Mouse (Mus musculus): Measurements from ENCODE around the gene Samd5. TPM values are rescaled to one million over a fixed set of nuclear protein-coding genes. Genes with fewer than 3 reads are reported as not detected.

Samd5 gene
- polyA plus RNA-seq, 1 experiment from 2014 or later = 2.8 TPM

DNA sequence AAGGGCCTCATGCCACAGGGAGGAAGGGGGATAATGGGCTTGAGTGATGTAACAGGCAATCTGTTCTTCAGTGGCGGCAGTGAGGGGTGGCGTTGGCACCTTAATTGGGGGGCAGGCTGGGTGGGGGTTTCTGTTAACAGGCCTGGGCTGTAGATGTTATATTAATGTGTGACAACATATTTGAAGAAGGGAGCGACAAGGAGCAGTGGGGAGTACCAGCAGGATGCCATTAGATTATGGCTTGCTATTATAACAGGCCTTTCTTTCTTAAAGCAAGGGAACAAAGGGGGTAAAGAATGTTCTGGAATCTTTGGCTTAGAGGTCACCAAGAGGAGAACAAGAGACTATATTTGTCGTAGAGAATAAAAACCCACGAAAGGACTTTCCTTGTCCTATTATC, 4.9 kb upstream of the Samd5 start:
- peaks cover 8% of the 10 kb centered on the region; the same call in 1 of the 2 replicates for H3K27me3 ChIP-seq (replicated peaks)
- H3K4me3 ChIP-seq = no peak overlapping the region
- H3K4me1 ChIP-seq = peaks cover 15% of the 10 kb centered on the region
- ATAC-seq (ENCODE audit: extremely low read depth, insufficient number of reproducible peaks, low FRiP score, low TSS enrichment) = no peak
- 59% methylated on average over 5 of the region's 5 CpGs for WGBS
- H3K27ac ChIP-seq (replicated peaks) = no peak overlapping the region
- H3K9ac ChIP-seq = no peak overlapping the region
- H3K36me3 ChIP-seq = no peaks in the 10 kb centered on the region
- no peak overlapping the region for H3K4me2 ChIP-seq
- no peaks in the 10 kb centered on the region for H3K9me3 ChIP-seq

DNA sequence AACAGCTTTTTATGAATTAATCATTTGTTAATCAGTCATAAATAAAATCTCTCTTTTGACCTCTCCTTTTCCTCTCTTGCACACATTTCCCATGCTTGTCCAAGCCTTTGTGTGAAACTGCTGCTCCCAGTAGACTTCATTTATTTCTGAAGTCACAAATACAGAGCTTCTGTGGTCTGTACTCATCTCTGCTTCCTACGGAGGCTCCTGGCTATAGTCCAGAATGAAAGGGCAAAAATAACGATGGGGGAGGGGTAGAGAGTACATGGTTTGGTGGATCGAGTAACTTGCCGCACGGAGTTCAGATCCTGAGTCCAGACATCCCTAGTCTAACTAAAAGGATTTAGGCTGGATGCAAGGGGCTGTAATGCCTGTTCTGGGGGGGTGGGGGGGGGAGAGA, 3.1 kb upstream of the Samd5 start:
- H3K4me2 ChIP-seq = no peak overlapping the region
- no peaks in the 10 kb centered on the region for H3K36me3 ChIP-seq
- H3K27ac ChIP-seq (replicated peaks) = no peak overlapping the region
- no peak for ATAC-seq (ENCODE audit: extremely low read depth, insufficient number of reproducible peaks, low FRiP score, low TSS enrichment)
- H3K9ac ChIP-seq = no peak overlapping the region
- H3K4me1 ChIP-seq = peaks cover 20% of the 10 kb centered on the region
- peaks cover 8% of the 10 kb centered on the region; the same call in 1 of the 2 replicates for H3K27me3 ChIP-seq (replicated peaks)
- no peak overlapping the region for H3K4me3 ChIP-seq
- H3K9me3 ChIP-seq = no peaks in the 10 kb centered on the region
- WGBS = 25% methylated on average over 5 of the region's 5 CpGs

DNA sequence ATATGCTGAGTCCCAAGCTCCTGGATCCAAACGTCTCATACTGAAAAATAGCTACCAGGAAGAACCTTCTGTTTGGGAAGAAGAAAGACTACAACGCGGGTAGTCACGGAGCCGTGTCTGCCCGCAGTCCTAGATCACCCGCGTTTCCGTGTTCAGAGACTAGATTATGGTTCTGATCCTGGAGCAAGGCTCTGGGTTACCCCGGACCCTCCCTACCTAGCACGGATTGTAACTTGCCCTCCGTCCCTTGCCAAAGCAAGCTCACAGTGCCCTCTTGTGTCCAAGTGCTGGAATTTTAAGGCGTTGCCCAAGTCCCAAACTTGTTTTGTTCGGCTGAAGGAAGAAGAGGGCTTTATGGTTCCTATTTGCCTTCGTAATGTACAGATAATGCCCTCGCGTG, 1.9 kb upstream of the Samd5 start:
- peaks cover 8% of the 10 kb centered on the region; the same call in 1 of the 2 replicates for H3K27me3 ChIP-seq (replicated peaks)
- peak overlapping the region; percentile 75 for H3K9ac ChIP-seq
- WGBS = 1% methylated on average over 17 of the region's 17 CpGs
- no peaks in the 10 kb centered on the region for H3K36me3 ChIP-seq
- peak overlapping the region; percentile 37 for H3K4me3 ChIP-seq
- no peaks in the 10 kb centered on the region for H3K9me3 ChIP-seq
- peaks cover 20% of the 10 kb centered on the region for H3K4me1 ChIP-seq
- no peak for ATAC-seq (ENCODE audit: extremely low read depth, insufficient number of reproducible peaks, low FRiP score, low TSS enrichment)
- no peak overlapping the region for H3K27ac ChIP-seq (replicated peaks)
- peak overlapping the region; percentile 92 for H3K4me2 ChIP-seq

DNA sequence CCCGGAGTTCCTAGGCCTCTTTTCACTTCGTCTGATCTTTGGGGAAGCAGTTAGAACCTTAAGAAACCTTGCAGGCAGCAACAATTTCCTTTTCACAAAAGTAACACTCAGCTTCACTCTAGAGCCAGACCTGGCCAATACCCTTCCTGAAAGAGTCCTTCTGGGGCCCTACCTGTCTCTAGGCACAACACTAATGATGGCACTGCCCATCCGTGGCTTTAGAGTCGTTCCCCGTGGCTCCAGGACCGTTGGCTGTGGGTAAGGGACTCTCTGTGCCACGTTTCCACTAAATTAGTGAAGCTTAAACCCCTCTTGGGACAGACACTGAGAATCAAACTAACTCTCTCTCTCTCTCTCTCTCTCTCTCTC, 1.4 kb upstream of the Samd5 start:
- no peak overlapping the region for H3K27ac ChIP-seq (replicated peaks)
- peaks cover 20% of the 10 kb centered on the region for H3K4me1 ChIP-seq
- peak overlapping the region; percentile 75; the same call in 1 of the 2 replicates for H3K9ac ChIP-seq
- H3K4me3 ChIP-seq = no peak overlapping the region
- ATAC-seq (ENCODE audit: extremely low read depth, insufficient number of reproducible peaks, low FRiP score, low TSS enrichment) = no peak
- H3K36me3 ChIP-seq = no peaks in the 10 kb centered on the region
- H3K4me2 ChIP-seq = peak overlapping the region; percentile 92
- 8% methylated on average over 7 of the region's 7 CpGs for WGBS
- H3K9me3 ChIP-seq = no peaks in the 10 kb centered on the region
- peaks cover 8% of the 10 kb centered on the region; the same call in 1 of the 2 replicates for H3K27me3 ChIP-seq (replicated peaks)

DNA sequence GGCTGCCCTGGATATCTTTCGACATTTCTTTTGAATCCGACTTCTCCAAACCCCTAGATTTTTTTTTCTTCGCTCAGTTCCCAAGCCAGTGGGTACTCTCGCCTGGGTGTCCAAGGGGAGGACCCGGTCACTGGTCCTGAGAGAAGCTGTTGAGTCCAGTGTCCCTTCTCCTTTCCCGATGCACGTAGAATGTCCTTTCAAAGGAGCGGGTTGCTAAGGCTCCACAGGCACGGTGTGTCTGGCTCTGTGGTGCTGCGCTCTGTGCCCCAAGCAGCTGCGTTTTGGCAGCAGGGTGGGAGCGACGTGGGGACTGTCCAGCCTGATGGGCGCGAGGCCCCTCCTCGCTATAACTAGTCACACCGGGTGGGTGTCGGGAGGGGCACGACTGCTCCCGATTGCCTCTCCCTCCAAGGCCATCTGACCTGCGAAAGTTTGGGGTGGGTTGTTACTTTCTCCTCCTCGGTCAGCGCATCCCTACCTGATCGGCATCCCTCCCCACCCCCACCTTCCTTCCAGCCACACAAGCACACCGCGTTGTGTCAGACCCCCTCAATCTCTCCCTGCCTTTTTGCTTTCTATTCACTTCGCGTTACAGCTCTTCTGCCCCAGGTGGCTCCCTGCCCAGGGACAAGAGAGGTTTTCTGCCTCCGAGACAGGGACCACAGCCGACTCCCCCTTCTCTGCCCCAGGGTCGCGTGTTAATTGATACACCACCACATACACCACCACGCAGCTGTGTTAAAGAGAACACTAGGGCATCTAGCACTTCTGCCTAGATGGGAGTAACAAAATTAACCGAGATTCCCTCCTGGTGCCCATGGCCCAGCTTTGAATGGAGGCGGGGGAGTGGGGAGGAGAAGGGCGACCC, 776 bp upstream of the Samd5 start:
- ATAC-seq (ENCODE audit: extremely low read depth, insufficient number of reproducible peaks, low FRiP score, low TSS enrichment) = no peak
- no peak overlapping the region for H3K27ac ChIP-seq (replicated peaks)

DNA sequence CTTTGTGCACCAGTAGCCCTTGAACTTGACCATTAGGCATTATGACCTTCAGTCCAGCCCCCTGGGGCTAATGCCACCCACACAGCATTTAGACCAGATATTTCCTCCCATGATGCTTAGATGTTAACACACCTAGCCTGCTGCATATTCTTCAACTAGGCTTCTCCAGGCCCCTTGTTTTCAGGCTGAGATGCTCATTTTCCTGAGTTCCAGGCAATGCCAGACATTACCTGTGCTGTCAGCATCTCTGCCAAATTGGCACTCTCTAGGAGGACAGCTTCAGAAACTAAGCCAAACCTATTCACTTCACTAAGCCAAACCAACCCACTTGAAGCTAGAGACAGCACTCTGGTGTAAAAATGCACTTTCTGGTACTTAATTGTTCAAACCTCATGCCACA, 1.7 kb downstream of the Samd5 start:
- no peak overlapping the region for H3K27ac ChIP-seq (replicated peaks)
- H3K27me3 ChIP-seq (replicated peaks) = peaks cover 8% of the 10 kb centered on the region; the same call in 1 of the 2 replicates
- H3K9me3 ChIP-seq = no peaks in the 10 kb centered on the region
- H3K4me1 ChIP-seq = peaks cover 20% of the 10 kb centered on the region
- H3K4me3 ChIP-seq = peak overlapping the region; percentile 69
- H3K9ac ChIP-seq = peak overlapping the region; percentile 78; the same call in 1 of the 2 replicates
- H3K36me3 ChIP-seq = no peaks in the 10 kb centered on the region
- no peak for ATAC-seq (ENCODE audit: extremely low read depth, insufficient number of reproducible peaks, low FRiP score, low TSS enrichment)
- H3K4me2 ChIP-seq = peak overlapping the region; percentile 92

More for the DNA sequence above, 776 bp upstream of the Samd5 start:
- no peaks in the 10 kb centered on the region for H3K36me3 ChIP-seq
- H3K4me2 ChIP-seq = peak overlapping the region; percentile 92
- H3K27me3 ChIP-seq (replicated peaks) = peaks cover 8% of the 10 kb centered on the region; the same call in 1 of the 2 replicates
- peak overlapping the region; percentile 78 for H3K9ac ChIP-seq
- 4% methylated on average over 36 of the region's 36 CpGs for WGBS
- no peaks in the 10 kb centered on the region for H3K9me3 ChIP-seq
- peaks cover 20% of the 10 kb centered on the region for H3K4me1 ChIP-seq
- peak overlapping the region; percentile 69 for H3K4me3 ChIP-seq

DNA sequence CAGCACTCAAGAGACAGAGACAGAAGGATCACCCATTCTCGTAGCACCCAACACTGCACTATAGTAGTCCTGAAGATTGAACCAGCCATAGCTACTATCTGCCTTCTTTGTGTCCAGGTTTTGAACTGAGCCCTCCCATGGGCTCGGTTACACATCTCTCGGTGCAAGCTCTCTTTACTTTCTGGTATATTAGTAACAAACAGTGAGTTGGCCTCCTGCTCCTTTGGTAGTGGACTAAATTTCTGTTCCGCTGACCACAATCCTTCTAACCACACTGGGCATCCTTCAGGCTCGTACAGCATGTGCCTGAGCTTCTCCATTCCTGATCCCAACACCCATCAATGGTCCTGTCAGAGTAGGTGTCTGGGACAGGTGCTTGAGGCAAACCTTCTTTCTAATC, 2.3 kb downstream of the Samd5 start:
- peak overlapping the region; percentile 92 for H3K4me2 ChIP-seq
- peaks cover 8% of the 10 kb centered on the region; the same call in 1 of the 2 replicates for H3K27me3 ChIP-seq (replicated peaks)
- no peak for ATAC-seq (ENCODE audit: extremely low read depth, insufficient number of reproducible peaks, low FRiP score, low TSS enrichment)
- H3K9ac ChIP-seq = no peak overlapping the region
- no peak overlapping the region for H3K4me3 ChIP-seq
- WGBS = 84% methylated on average over 5 of the region's 5 CpGs
- H3K9me3 ChIP-seq = no peaks in the 10 kb centered on the region
- no peaks in the 10 kb centered on the region for H3K36me3 ChIP-seq
- H3K27ac ChIP-seq (replicated peaks) = no peak overlapping the region
- peaks cover 17% of the 10 kb centered on the region for H3K4me1 ChIP-seq

DNA sequence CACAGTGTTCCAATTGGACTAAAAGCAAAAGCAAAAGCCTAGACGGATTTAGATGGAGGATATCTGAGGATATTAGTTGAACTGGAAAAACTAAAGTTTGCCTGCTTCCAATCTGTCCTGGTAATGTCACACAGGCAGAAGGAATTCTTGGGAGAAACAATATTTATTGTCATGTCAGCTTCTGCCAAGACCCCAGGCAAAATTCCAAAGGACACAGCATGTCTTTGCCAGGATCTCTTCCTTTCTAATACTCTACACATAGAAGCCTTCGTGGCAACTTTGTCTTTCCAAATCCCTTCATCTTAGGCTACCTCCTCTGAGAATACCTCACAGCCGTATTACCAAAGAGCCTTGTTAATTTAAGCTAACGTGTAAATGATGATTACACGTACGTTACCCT, 4.7 kb downstream of the Samd5 start:
- 77% methylated on average over 6 of the region's 6 CpGs for WGBS
- no peaks in the 10 kb centered on the region for H3K36me3 ChIP-seq
- peaks cover 5% of the 10 kb centered on the region; the same call in 1 of the 2 replicates for H3K4me1 ChIP-seq
- no peaks in the 10 kb centered on the region for H3K27me3 ChIP-seq (replicated peaks)
- H3K4me3 ChIP-seq = no peak overlapping the region
- H3K9ac ChIP-seq = no peak overlapping the region
- H3K4me2 ChIP-seq = no peak overlapping the region
- H3K27ac ChIP-seq (replicated peaks) = no peak overlapping the region
- no peak for ATAC-seq (ENCODE audit: extremely low read depth, insufficient number of reproducible peaks, low FRiP score, low TSS enrichment)
- no peaks in the 10 kb centered on the region for H3K9me3 ChIP-seq

DNA sequence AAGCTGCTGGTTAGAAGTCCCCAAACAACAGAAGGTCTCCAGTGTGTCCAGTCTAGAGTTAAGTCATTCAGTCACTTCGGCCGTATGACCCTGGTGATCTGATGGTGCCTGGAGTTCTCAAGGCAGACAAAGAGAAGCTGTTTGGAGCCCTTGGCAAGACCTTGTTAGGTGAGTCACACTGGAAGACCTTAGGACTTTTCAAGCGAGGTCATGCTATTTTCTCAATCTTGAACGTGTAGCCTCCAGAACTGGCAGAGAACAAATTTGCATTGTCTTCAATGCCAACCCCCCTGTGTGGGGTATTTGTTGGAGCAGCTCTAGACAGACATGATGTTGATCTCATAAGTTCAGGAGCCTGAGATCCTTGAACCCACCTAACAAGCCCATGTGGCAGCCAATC, 6.2 kb downstream of the Samd5 start:
- Histone ChIP-seq H3K4me2 (no peak overlapping the region), H3K9me3 (no peaks in the 10 kb centered on the region), H3K4me3 (no peak overlapping the region), H3K4me1 (no peaks in the 10 kb centered on the region), H3K27me3 (replicated peaks) (no peaks in the 10 kb centered on the region), H3K36me3 (no peaks in the 10 kb centered on the region), H3K27ac (replicated peaks) (no peak overlapping the region), H3K9ac (no peak overlapping the region)
- 65% methylated on average over 4 of the region's 4 CpGs for WGBS
- no peak for ATAC-seq (ENCODE audit: extremely low read depth, insufficient number of reproducible peaks, low FRiP score, low TSS enrichment)

DNA sequence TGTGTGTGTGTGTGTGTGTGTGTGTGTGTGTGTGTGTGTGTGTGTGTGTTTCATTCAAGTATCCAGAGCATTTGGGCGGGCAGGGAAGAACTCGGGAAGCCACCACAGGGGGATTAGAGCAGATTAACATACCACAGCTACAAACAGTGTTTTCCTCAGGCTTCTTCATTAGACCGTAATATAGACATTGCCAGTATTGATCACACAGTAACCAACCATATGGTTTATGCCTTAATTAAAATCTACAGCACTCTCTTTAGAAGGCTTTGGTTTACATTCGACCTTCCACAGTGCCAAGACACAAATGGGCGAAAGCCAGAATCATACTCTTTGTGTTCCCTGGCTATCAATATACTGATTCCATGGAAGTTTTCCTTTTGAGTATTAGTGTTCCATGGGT, 22.1 kb downstream of the Samd5 start:
- 74% methylated on average over 5 of the region's 5 CpGs for WGBS
- no peak for ATAC-seq (ENCODE audit: extremely low read depth, insufficient number of reproducible peaks, low FRiP score, low TSS enrichment)
- Histone ChIP-seq H3K27me3 (replicated peaks) (no peaks in the 10 kb centered on the region), H3K9me3 (no peaks in the 10 kb centered on the region), H3K4me2 (no peak overlapping the region), H3K27ac (replicated peaks) (no peak overlapping the region), H3K4me3 (no peak overlapping the region), H3K4me1 (peaks cover 19% of the 10 kb centered on the region), H3K9ac (no peak overlapping the region), H3K36me3 (no peaks in the 10 kb centered on the region)

DNA sequence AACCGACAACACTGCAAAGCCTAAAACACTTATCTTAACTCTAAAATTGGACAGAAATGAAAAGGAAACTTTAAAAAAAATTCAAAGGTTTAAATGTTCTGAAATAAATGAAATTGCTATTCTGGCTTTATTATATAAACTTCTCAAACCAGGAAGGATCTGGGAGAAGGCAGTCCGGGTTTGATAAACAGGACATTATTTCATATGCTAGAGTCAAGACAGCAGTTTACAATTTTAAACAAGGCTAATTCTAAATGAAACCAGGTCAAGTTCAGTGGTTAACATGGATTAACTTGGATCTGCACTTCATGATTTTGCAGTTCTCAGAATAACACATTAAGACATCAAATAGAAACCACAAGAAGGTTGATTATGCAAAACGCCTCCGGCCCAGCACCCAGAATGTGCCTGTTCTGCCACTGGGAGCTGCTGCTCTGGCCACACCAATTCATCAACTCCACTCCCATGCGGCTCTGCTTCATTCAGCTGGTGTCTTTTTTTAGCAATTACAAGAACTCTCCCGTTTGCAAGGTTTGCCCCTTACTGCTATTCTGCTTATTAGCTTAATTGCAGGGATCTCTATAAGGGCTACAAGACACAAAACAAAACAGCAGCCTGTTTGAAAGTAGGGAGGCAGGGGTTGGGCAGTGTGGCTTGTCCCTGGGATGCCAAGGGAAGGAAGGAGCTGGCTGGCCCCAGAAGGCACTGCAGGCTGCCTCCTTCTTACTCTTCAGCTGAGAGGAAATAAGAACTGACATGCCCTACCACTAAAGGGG, 24.8 kb downstream of the Samd5 start:
- Histone ChIP-seq H3K27ac (replicated peaks) (no peak overlapping the region), H3K27me3 (replicated peaks) (no peaks in the 10 kb centered on the region), H3K9me3 (no peaks in the 10 kb centered on the region), H3K4me3 (no peak overlapping the region), H3K4me1 (peaks cover 25% of the 10 kb centered on the region), H3K36me3 (no peaks in the 10 kb centered on the region), H3K4me2 (no peak overlapping the region), H3K9ac (no peak overlapping the region)
- WGBS = 49% methylated on average over 6 of the region's 6 CpGs
- no peak for ATAC-seq (ENCODE audit: extremely low read depth, insufficient number of reproducible peaks, low FRiP score, low TSS enrichment)
